Mouse (Mus musculus): ENCODE data around the gene Prkn. TPM values are rescaled to one million over a fixed set of nuclear protein-coding genes. Genes with fewer than 3 reads are reported as not detected.
A peak's percentile ranks its signal among the peaks of the same experiment; 100 is the strongest.

Prkn gene
- polyA plus RNA-seq, 1 experiment from 2014 or later, result 2.3 TPM

GRCm38 (mm10) chr17:11462721-11463120 lies 622.5 kb downstream of the Prkn start:
- Histone ChIP-seq H3K4me1 (replicated peaks; ENCODE audit: control insufficient read depth, insufficient read depth) (no peaks in the 10 kb centered on the region), H3K4me2 (replicated peaks; ENCODE audit: low read depth) (no peak overlapping the region), H3K27ac (replicated peaks) (no peak overlapping the region), H3K27me3 (ENCODE audit: control insufficient read depth, insufficient read depth, low read length) (no peaks in the 10 kb centered on the region), H3K9me3 (ENCODE audit: control insufficient read depth, low read length) (no peaks in the 10 kb centered on the region), H3K36me3 (ENCODE audit: control insufficient read depth, insufficient read depth, low read length) (no peaks in the 10 kb centered on the region), H3K9ac (ENCODE audit: low read length) (no peak overlapping the region), H3K4me3 (ENCODE audit: low read depth, low read length) (no peak overlapping the region)
- WGBS, result 91% methylated on average over 2 of the region's 2 CpGs
- DNase-seq (ENCODE audit: low spot score) (no peak), ATAC-seq (ENCODE audit: low FRiP score, low TSS enrichment) (no peak)
- TF ChIP-seq EP300 (optimal IDR thresholded peaks at IDR 0.05) (no peak), CTCF (IDR thresholded peaks at IDR 0.05; ENCODE audit: low read depth) (no peak)

GRCm38 (mm10) chr17:11466095-11466494 lies 625.9 kb downstream of the Prkn start:
- DNase-seq (ENCODE audit: low spot score), result no peak
- Histone ChIP-seq H3K9me3 (ENCODE audit: control insufficient read depth, low read length) (no peaks in the 10 kb centered on the region), H3K27me3 (ENCODE audit: control insufficient read depth, insufficient read depth, low read length) (no peaks in the 10 kb centered on the region), H3K4me1 (replicated peaks; ENCODE audit: control insufficient read depth, insufficient read depth) (no peaks in the 10 kb centered on the region), H3K4me3 (ENCODE audit: low read depth, low read length) (no peak overlapping the region), H3K9ac (ENCODE audit: low read length) (no peak overlapping the region), H3K4me2 (replicated peaks; ENCODE audit: low read depth) (no peak overlapping the region), H3K36me3 (ENCODE audit: control insufficient read depth, insufficient read depth, low read length) (no peaks in the 10 kb centered on the region), H3K27ac (replicated peaks) (no peak overlapping the region)
- TF ChIP-seq EP300 (optimal IDR thresholded peaks at IDR 0.05), result no peak
- TF ChIP-seq CTCF (IDR thresholded peaks at IDR 0.05; ENCODE audit: low read depth), result no peak
- WGBS, result 79% methylated on average over 2 of the region's 2 CpGs
- no peak for ATAC-seq (ENCODE audit: low FRiP score, low TSS enrichment)

- DNase-seq (ENCODE audit: low spot score) (no peak), ATAC-seq (ENCODE audit: low FRiP score, low TSS enrichment) (no peak)
- WGBS, result 85% methylated on average over 2 of the region's 2 CpGs
- Histone ChIP-seq H3K36me3 (ENCODE audit: control insufficient read depth, insufficient read depth, low read length) (no peaks in the 10 kb centered on the region), H3K9me3 (ENCODE audit: control insufficient read depth, low read length) (no peaks in the 10 kb centered on the region), H3K9ac (ENCODE audit: low read length) (no peak overlapping the region), H3K27ac (replicated peaks) (no peak overlapping the region), H3K4me3 (ENCODE audit: low read depth, low read length) (no peak overlapping the region), H3K27me3 (ENCODE audit: control insufficient read depth, insufficient read depth, low read length) (no peaks in the 10 kb centered on the region), H3K4me2 (replicated peaks; ENCODE audit: low read depth) (no peak overlapping the region), H3K4me1 (replicated peaks; ENCODE audit: control insufficient read depth, insufficient read depth) (no peaks in the 10 kb centered on the region)
- TF ChIP-seq EP300 (optimal IDR thresholded peaks at IDR 0.05) (no peak), CTCF (IDR thresholded peaks at IDR 0.05; ENCODE audit: low read depth) (no peak)
These were observed 628.4 kb downstream of the Prkn start for GRCm38 (mm10) chr17:11468624-11469023.

GRCm38 (mm10) chr17:11483032-11483431 lies 642.8 kb downstream of the Prkn start:
- Histone ChIP-seq H3K9ac (ENCODE audit: low read length) (no peak overlapping the region), H3K27me3 (ENCODE audit: control insufficient read depth, insufficient read depth, low read length) (no peaks in the 10 kb centered on the region), H3K4me3 (ENCODE audit: low read depth, low read length) (no peak overlapping the region), H3K4me2 (replicated peaks; ENCODE audit: low read depth) (no peak overlapping the region), H3K9me3 (ENCODE audit: control insufficient read depth, low read length) (no peaks in the 10 kb centered on the region), H3K27ac (replicated peaks) (no peak overlapping the region), H3K4me1 (replicated peaks; ENCODE audit: control insufficient read depth, insufficient read depth) (no peaks in the 10 kb centered on the region), H3K36me3 (ENCODE audit: control insufficient read depth, insufficient read depth, low read length) (no peaks in the 10 kb centered on the region)
- DNase-seq (ENCODE audit: low spot score) (no peak), ATAC-seq (ENCODE audit: low FRiP score, low TSS enrichment) (no peak)
- WGBS, result 64% methylated on average over 2 of the region's 2 CpGs
- TF ChIP-seq EP300 (optimal IDR thresholded peaks at IDR 0.05), result no peak

- H3K9ac ChIP-seq (ENCODE audit: low read length), result no peak overlapping the region
- DNase-seq (ENCODE audit: low spot score), result peak; percentile 1
- H3K9me3 ChIP-seq (ENCODE audit: control insufficient read depth, low read length), result no peaks in the 10 kb centered on the region
- no peak for ATAC-seq (ENCODE audit: low FRiP score, low TSS enrichment)
- H3K4me1 ChIP-seq (replicated peaks; ENCODE audit: control insufficient read depth, insufficient read depth), result no peaks in the 10 kb centered on the region
- H3K27ac ChIP-seq (replicated peaks), result no peak overlapping the region
- no peaks in the 10 kb centered on the region for H3K27me3 ChIP-seq (ENCODE audit: control insufficient read depth, insufficient read depth, low read length)
- TF ChIP-seq CTCF (IDR thresholded peaks at IDR 0.05; ENCODE audit: low read depth) (no peak), EP300 (optimal IDR thresholded peaks at IDR 0.05) (no peak)
- no peak overlapping the region for H3K4me3 ChIP-seq (ENCODE audit: low read depth, low read length)
- no peaks in the 10 kb centered on the region for H3K36me3 ChIP-seq (ENCODE audit: control insufficient read depth, insufficient read depth, low read length)
- H3K4me2 ChIP-seq (replicated peaks; ENCODE audit: low read depth), result no peak overlapping the region
- WGBS, result 77% methylated on average over 4 of the region's 4 CpGs
These were observed 649.9 kb downstream of the Prkn start for GRCm38 (mm10) chr17:11490051-11490450.

- no peak for TF ChIP-seq CTCF (IDR thresholded peaks at IDR 0.05; ENCODE audit: low read depth)
- no peak for TF ChIP-seq EP300 (optimal IDR thresholded peaks at IDR 0.05)
- Histone ChIP-seq H3K27ac (replicated peaks) (no peak overlapping the region), H3K9me3 (ENCODE audit: control insufficient read depth, low read length) (no peaks in the 10 kb centered on the region), H3K4me1 (replicated peaks; ENCODE audit: control insufficient read depth, insufficient read depth) (no peaks in the 10 kb centered on the region), H3K4me3 (ENCODE audit: low read depth, low read length) (no peak overlapping the region), H3K36me3 (ENCODE audit: control insufficient read depth, insufficient read depth, low read length) (no peaks in the 10 kb centered on the region), H3K4me2 (replicated peaks; ENCODE audit: low read depth) (no peak overlapping the region), H3K27me3 (ENCODE audit: control insufficient read depth, insufficient read depth, low read length) (no peaks in the 10 kb centered on the region), H3K9ac (ENCODE audit: low read length) (no peak overlapping the region)
- WGBS, result 80% methylated on average over 7 of the region's 7 CpGs
- ATAC-seq (ENCODE audit: low FRiP score, low TSS enrichment) (no peak), DNase-seq (ENCODE audit: low spot score) (no peak)
These were observed 662.4 kb downstream of the Prkn start for GRCm38 (mm10) chr17:11502556-11502955.
